Mouse (Mus musculus) erythroblast, embryonic 14.5 days (primary cell): ENCODE results near the gene Ifna13. TPM values are rescaled to one million over a fixed set of nuclear protein-coding genes. Genes with fewer than 3 reads are reported as not detected.

Source experiments
- H3K27me3 ChIP-seq: 2 replicates; pipeline ENCODE4 v1.6.1; 2012; ENCODE audit warnings: inconsistent platforms; ENCODE audit not compliant: control insufficient read depth
- H3K36me3 ChIP-seq: 2 replicates; pipeline ENCODE4 v1.6.1; 2012; ENCODE audit warnings: mild to moderate bottlenecking, inconsistent platforms; ENCODE audit not compliant: control insufficient read depth
- H3K4me1 ChIP-seq: 2 replicates; pipeline ENCODE4 v1.6.1; 2012; ENCODE audit warnings: inconsistent platforms; ENCODE audit not compliant: control insufficient read depth
- H3K4me3 ChIP-seq: replicated peaks from 2 replicates; pipeline ENCODE3; 2012; ENCODE audit warnings: moderate library complexity, mild to moderate bottlenecking, inconsistent platforms
- H3K9me3 ChIP-seq: 2 replicates; pipeline ENCODE4 v1.6.1; 2012; ENCODE audit warnings: low read length, inconsistent platforms, mixed read lengths; ENCODE audit not compliant: control insufficient read depth
- GATA1 ChIP-seq: IDR thresholded peaks from 2 replicates; pipeline ENCODE4 v1.6.1; 2012; ENCODE audit warnings: low read length, inconsistent platforms, mixed read lengths
- TAL1 ChIP-seq: IDR thresholded peaks from 3 replicates; pipeline ENCODE4 v1.6.1; 2012; ENCODE audit warnings: low read length, inconsistent platforms, mixed read lengths
- polyA plus RNA-seq: library from polyadenylated mRNA; stranded (reverse); fragments of >175 nt; gene quantifications from 2 replicates; pipeline ENCODE4 v1.2.3, GENCODE M21; 2012

The Ifna13 gene
- not detected in 2 replicates for polyA plus RNA-seq

DNA sequence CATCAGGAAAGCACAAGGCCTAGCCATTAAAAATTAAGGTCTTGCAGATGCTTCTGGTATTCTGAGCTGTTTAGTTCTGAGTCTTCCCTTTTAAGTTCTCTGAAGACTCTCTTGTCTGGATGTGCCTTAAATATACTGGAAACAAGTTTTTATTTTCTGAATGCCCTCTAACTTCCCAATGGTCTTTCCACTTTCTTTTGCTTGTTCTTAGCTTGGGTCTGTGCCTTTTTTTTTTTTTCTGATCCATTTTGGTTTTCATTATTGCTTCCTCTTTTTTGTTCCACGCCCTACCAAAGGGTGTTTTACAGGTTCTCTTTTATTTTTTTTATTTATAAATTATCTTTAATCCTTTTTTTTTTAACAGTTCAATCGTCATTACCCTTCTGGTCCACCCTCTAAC is at the start of gene Ifna13:
Ifna13 (minus strand) TSS at position 101 of the 400 bp plus-strand sequence.
- Histone ChIP-seq H3K4me1 (no peaks in the 10 kb centered on the region), H3K9me3 (peaks cover 8% of the 10 kb centered on the region; the same call in 1 of the 2 replicates), H3K27me3 (no peaks in the 10 kb centered on the region), H3K36me3 (no peaks in the 10 kb centered on the region), H3K4me3 (no peak within 1 kb of the TSS)
- no peak for TF ChIP-seq TAL1
- no peak for TF ChIP-seq GATA1

DNA sequence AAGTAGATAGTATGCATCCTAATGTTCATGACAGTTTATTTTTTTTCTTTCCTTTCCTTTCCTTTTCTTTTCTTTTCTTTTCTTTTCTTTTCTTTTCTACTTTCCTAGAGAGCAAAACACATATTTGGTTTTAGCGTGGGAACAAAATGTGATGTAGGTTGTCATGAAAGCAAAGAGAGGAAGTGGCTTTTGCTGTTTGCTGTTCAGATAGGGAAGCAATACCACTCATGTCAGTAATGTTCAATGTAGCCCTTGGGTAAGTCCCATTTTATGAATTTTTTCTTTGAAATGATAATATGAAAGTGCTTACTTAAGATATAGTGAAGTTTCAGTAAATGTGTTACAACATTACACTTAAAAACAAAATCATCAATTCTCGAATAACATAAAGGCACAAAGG is 49.1 kb upstream of the Ifna13 start:
- TF ChIP-seq GATA1 (no peak), TAL1 (no peak)
- H3K4me1 ChIP-seq, result no peaks in the 10 kb centered on the region
- H3K27me3 ChIP-seq, result peaks cover 3% of the 10 kb centered on the region; the same call in 1 of the 2 replicates
- H3K4me3 ChIP-seq, result no peak overlapping the region
- no peaks in the 10 kb centered on the region for H3K36me3 ChIP-seq
- H3K9me3 ChIP-seq, result no peaks in the 10 kb centered on the region

DNA sequence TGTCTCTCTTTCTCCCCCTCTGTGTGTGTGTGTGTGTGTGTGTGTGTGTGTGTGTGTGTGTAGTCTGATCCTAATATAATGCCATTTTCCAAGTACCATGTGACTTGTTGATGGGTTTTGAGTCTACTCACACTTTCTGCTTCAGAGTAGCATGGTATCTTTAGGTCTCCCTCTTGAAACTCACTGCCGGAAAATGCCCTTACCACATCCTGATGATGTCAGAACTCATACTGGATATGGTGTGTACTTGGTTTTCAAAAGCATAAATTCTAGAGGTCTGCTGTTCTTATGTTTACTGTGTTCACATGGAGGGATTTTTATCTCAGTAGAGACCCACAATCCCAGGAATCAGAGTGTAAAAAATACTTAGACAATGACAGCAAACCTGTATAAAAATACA is 48.3 kb upstream of the Ifna13 start:
- no peak overlapping the region for H3K4me3 ChIP-seq
- TF ChIP-seq TAL1, result no peak
- no peak for TF ChIP-seq GATA1
- H3K4me1 ChIP-seq, result no peaks in the 10 kb centered on the region
- no peaks in the 10 kb centered on the region for H3K36me3 ChIP-seq
- H3K27me3 ChIP-seq, result 0 out of 2 replicates have a peak, but pooled peaks cover 3% of the 10 kb centered on the region
- no peaks in the 10 kb centered on the region for H3K9me3 ChIP-seq

DNA sequence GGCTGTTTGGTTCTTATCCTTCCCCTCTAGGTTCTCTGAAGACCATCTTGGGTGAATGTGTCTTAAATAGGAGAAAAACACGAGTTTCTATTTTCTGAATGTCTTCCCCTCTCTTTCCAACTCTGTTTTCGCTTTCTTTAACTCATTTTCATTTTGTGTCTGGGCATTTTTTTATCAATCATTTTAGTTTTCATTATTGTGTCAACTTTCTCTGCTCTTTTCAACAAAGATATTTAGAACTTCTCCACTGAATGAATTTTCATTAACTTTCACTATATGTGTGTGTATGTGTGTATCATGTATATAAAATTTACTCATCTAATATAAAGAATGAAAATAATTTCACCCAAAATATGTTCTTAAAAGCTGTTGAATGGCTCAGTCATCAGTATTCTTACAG is 47.0 kb upstream of the Ifna13 start, which contains the start of gene Ifnab:
Ifnab (minus strand) TSS at position 101 of the 400 bp plus-strand sequence.
- TF ChIP-seq GATA1 (no peak), TAL1 (no peak)
- H3K36me3 ChIP-seq, result no peaks in the 10 kb centered on the region
- H3K27me3 ChIP-seq, result no peaks in the 10 kb centered on the region
- no peaks in the 10 kb centered on the region for H3K9me3 ChIP-seq
- no peak within 1 kb of the TSS for H3K4me3 ChIP-seq
- H3K4me1 ChIP-seq, result no peaks in the 10 kb centered on the region

DNA sequence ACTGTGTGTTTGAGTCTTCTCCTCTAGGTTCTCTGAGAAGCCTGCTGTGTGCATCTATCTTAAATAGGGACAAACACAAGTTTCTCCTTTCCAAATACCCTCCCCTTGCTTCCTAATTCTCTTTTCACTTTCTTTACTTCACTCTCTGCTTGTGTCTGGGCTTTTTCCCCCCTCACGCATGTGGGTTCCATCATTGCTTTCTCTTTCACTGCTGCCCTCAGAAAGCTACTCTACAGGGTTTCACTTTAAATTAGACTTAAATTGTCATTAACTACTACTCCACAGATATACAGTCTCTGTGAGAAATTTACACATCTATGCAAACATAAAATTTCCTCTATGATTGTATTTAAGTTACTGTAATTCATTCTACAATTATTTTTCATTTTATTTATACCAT is 39.6 kb upstream of the Ifna13 start, which contains the start of gene Ifna2:
Ifna2 (minus strand) TSS at position 101 of the 400 bp plus-strand sequence.
- TF ChIP-seq TAL1 (no peak), GATA1 (no peak)
- no peaks in the 10 kb centered on the region for H3K4me1 ChIP-seq
- H3K36me3 ChIP-seq, result no peaks in the 10 kb centered on the region
- no peaks in the 10 kb centered on the region for H3K27me3 ChIP-seq
- no peaks in the 10 kb centered on the region for H3K9me3 ChIP-seq
- H3K4me3 ChIP-seq, result no peak within 1 kb of the TSS

DNA sequence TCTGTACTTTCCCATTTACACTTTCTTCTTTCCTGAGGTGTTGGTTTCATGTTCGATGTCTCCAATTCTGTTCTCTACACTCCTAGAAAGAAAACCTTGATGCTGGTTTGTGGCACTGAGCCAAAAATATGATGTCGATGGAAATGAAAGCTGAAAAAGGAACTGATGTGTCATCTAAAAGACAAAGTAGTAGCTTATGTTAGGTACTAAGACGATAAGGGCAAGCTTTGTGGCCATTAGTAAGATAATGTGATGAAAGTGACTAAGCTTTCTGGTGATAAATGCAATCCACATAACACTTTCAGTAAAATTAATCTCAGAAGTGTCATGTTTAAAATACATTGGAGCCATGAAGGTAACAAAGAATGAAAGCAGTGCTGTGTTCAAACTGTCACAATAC is 37.1 kb upstream of the Ifna13 start:
- H3K27me3 ChIP-seq, result no peaks in the 10 kb centered on the region
- H3K4me1 ChIP-seq, result no peaks in the 10 kb centered on the region
- TF ChIP-seq GATA1 (no peak), TAL1 (no peak)
- H3K36me3 ChIP-seq, result no peaks in the 10 kb centered on the region
- no peaks in the 10 kb centered on the region for H3K9me3 ChIP-seq
- H3K4me3 ChIP-seq, result no peak overlapping the region

DNA sequence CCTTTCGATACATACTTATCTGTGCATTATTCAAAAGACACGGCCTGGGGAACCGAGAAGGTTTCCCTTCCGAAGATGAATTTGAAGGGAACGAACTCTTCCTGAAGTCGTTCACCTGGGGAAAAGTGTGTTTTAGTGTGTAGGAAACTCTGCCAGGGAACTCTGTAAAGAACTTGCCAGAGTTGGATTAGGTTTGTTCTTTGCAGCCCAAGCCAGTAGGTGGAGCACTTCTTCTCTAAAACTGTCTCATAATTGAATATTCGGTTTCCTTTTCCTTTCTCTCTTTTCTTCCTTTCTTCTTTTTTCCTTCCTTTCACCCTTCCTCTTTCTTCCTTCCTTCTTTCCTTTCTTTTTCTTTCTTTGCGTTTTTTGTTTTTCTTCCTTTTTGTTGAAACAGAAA is 36.1 kb upstream of the Ifna13 start:
- H3K9me3 ChIP-seq, result no peaks in the 10 kb centered on the region
- no peak overlapping the region for H3K4me3 ChIP-seq
- TF ChIP-seq TAL1, result no peak
- no peak for TF ChIP-seq GATA1
- H3K36me3 ChIP-seq, result no peaks in the 10 kb centered on the region
- H3K4me1 ChIP-seq, result no peaks in the 10 kb centered on the region
- H3K27me3 ChIP-seq, result no peaks in the 10 kb centered on the region

DNA sequence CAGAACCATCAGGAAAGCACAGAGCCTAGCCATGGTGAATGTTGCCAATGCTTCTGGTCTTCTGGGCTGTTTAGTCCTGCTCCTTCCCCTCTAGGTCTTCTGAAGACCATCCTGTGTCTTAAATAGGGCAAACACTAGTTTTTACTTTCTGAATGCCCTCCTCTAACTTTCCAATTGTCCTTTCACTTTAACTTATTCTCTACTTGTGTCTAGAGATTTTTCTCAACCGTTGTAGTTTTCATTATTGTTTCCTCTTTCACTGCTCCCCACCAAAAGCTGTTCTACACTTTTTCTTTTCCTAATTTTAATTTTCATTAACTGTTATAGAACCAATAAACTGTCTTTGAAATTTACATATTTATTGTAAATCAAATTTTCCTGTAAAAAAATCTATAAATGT is 32.6 kb upstream of the Ifna13 start, which contains the start of gene Ifna16:
Ifna16 (minus strand) TSS at position 101 of the 400 bp plus-strand sequence.
- Histone ChIP-seq H3K27me3 (no peaks in the 10 kb centered on the region), H3K36me3 (no peaks in the 10 kb centered on the region), H3K4me1 (no peaks in the 10 kb centered on the region), H3K4me3 (no peak within 1 kb of the TSS), H3K9me3 (no peaks in the 10 kb centered on the region)
- TF ChIP-seq GATA1, result no peak
- no peak for TF ChIP-seq TAL1

DNA sequence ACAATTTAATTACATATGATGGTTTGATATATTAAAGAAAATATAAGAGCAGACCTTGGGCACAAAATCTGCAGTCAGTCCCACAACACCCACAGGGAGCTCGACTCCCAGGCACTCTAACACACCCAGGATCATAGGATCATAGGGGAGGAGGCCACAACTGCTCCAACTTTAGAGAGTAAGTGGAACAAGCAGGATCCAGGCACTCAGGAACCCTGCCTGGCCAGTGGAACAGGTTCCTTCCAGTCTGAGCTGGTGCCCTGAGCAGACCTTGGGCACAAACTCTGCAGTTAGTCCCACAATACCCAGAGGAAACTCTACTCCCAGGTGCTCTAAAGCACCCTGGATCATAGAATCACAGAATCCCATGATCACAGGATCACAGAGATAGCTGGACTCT is 11.2 kb upstream of the Ifna13 start:
- Histone ChIP-seq H3K4me3 (no peak overlapping the region), H3K27me3 (no peaks in the 10 kb centered on the region), H3K4me1 (no peaks in the 10 kb centered on the region), H3K36me3 (no peaks in the 10 kb centered on the region), H3K9me3 (peaks cover 2% of the 10 kb centered on the region; the same call in 1 of the 2 replicates)
- no peak for TF ChIP-seq GATA1

DNA sequence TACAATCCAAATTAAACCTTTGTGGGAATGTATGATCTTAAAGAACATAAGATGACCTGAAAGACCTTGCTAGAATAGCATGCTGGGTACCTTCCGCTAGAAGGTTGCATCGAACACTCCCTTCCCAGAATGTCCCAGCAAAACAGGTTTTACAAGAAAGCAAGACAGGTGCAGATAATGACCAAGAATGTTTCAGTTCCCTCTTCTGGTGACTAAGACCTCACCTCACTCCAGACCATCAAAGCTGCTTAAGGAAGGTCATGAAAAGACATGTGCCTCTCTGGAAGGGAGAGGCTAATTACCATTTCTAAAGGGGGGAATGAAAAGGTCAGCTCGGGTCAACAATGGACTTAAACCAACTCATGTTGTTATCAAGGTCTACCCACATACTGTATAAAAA is 9.4 kb upstream of the Ifna13 start:
- no peak overlapping the region for H3K4me3 ChIP-seq
- TF ChIP-seq TAL1 (no peak), GATA1 (no peak)
- no peaks in the 10 kb centered on the region for H3K4me1 ChIP-seq
- peaks cover 2% of the 10 kb centered on the region; the same call in 1 of the 2 replicates for H3K9me3 ChIP-seq
- H3K27me3 ChIP-seq, result no peaks in the 10 kb centered on the region
- H3K36me3 ChIP-seq, result no peaks in the 10 kb centered on the region
